Mouse (Mus musculus): ENCODE measurements at regions not wholly inside any gene's neighbourhood (a gene's known extent, or its start where the extent isn't known, plus 50 kb on each side); places are given as distances from the start of the nearest gene placed in this dataset.
"Not testable (repeated sequence)": the region's sequence is repeated elsewhere in the genome, so short reads cannot be mapped to it uniquely, and the experiment has no call there.

DNA sequence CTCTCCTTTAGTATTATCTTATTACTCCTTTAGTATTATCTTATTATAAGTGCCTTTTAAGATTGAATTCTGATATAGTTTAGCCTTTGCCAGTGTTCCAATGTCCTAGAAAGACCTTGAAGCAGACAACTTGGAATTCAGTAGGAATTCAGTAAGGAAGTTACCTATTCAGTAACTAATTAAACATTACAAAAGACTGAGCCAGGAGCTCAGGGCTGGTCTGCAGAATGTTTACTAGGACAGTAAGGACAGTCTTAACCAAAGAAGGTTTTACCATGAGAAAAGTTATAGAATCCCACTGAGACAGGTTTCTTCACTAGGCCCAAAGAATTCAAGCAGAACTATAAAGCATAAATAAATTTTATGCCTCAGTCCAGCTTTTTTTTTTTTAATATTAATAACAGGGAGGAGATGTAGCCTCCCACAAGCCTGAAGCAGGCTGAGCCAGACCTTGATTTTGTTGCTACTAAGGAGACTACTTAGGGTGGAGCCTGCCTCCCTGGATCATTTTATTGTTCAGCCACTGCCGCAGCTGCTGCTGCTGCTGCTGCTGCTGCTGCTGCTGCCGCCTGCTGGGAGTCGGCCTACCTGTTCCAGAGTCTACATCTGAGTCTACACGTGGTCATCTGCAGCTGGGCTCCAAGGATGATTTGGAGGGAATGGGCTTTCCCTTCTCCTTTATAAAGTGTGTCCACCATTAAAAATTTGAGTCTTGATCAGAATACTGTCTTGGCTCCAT lies 63.8 kb upstream of the Csrp2 start:
- not testable (repeated sequence) for TF ChIP-seq USF1 (IDR thresholded peaks at IDR 0.05; ENCODE audit: low read depth); POLR2A (IDR thresholded peaks at IDR 0.05; ENCODE audit: insufficient read length, low read depth); MYOG (IDR thresholded peaks at IDR 0.05; ENCODE audit: control insufficient read depth in 1 of 3, insufficient read depth in 1 of 3, insufficient read length in 2 of 3, low read depth in 2 of 3)

Data from myocyte (in vitro differentiated cells).